Mouse (Mus musculus) adipocyte (in vitro differentiated cells): Measurements from ENCODE around the gene Palld.

Experiments
- DNase-seq: peaks from one replicate; pipeline ENCODE4 v3.0.0-alpha.2; 2016; ENCODE audit warnings: low spot score

Gene Palld

DNA sequence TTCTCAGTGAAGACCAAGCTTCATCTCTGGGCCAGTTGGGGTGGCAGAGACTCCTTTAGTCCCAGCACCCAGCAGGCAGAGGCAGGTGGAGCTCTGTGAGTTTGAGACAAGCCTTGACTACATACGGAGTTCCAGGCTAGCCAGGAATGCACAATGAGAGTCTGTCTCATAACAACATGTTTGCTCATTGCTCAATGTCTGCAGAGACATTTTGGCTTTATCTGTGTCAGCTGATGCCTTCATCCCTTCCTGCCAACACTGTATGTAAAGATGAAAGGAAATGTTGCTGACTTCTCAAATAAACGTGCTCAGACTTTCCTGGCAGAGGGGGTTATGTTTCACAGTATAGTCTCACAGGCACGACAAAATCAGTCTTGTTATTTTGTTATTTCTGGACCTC, 401.6 kb downstream of the Palld start:
- no peak for DNase-seq

DNA sequence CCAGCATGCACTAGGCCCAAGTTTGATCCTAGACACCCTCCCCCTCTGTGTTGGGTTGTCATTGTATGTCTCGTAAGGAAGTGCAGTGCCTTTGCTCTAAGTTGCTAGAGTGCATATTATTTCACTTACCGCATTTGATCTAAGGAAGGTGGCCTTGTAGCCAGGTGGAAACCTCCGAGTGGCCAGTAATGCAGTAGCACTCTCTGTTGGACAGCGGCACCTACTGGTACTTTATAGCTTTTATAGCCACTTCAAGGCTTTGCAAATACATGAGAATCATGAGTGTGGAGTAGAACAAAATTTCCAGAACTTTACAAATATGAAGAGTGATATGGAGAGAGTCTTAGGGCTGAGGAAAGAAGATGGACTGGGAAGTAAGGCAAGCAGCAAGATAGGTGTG, 403.5 kb downstream of the Palld start:
- no peak for DNase-seq

DNA sequence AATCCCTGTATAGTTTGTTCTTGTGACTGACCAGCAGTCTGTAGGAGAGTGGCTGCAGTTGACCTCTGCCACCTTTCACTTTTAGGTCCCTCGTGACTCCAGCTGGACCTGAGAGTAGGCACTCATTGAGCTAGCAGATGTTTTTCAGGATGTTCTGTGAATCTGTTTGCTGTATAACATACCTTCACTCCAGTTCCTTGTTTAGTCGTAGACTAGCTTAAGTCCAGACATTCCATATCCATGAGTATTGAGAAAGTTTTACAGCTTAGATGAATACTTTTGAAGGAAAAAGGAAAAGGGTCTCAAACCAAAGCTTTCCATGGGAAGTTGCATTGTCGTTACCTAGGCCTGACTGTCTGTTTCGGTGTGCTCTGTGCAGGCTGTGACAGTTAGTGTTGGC, 405.4 kb downstream of the Palld start:
- peak; percentile 25 for DNase-seq

DNA sequence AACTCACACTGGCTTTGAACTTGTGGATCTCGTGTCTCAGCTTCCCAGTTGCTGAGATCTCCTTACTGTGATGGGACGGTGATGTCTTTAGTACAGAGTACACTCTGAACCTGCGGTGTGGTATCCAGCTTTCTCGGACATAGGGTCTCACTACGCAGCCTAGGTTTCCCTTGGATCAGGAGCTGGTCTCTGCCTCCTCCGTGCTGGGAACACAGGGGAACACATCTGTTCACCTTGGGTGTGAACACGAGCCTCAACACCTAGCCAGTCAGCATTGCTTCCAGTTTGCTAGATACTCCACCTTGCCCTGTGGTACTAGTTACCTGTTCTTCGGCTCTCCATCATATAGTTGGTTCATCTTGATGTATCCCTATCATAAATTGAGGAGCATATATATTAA, 413.9 kb downstream of the Palld start:
- no peak for DNase-seq

DNA sequence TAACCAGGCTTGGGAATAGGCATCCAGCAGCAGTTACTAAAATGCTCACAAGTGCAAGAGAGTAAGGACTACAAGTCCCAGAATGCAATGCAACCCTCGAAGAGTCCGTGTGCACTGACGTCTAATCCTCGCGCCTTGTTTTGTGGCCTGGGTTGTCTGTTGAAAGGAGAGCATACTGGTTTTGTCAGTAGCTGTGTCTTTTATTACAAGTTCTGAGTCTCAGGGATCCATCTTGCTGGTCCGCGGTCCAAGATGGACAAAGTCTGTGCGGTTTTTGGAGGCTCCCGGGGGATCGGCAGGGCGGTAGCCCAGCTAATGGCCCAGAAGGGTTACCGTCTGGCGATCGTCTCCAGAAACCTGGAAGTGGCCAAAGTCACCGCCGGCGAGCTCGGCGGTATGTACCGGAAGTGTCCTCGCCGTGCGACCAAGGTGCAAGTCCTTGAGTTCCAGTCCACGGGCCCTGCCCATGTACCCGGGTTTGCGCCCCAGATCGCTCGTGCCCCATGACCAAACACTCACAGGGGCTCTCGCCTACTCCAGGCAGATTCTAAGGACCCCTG, 414.8 kb downstream of the Palld start, which contains the start of gene Cbr4:
Gene Cbr4 (plus strand): TSS at position 138 of the 560 bp plus-strand sequence.
- DNase-seq, result peak; percentile 96

DNA sequence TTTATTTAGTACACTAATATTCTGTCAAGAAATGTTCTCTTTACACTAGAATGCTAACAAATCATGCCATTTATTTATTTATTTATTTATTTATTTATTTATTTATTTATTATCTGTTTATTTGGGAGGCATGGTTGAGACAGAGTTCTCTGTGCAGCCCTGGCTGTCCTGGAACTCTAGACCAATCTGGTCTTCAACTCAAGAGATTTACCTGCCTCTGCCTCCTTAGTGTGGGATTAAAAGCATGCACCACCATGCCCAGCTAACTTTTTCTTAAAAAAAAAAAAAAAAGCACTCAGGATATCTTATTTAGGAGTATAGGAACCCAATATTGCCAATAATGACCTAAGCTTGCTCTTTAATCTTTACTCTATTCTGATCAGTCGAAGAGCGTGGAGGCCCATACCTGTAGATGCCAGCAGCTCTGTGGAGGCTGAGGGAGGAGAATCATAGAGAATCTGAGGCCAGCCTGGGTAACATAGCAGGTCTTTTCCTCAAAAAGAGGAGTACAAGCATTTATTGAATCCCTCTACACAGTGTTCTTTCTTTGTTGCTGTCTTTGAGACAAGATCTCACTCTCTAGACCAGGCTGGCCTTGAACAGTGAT, 415.5 kb downstream of the Palld start:
- DNase-seq, result no peak

DNA sequence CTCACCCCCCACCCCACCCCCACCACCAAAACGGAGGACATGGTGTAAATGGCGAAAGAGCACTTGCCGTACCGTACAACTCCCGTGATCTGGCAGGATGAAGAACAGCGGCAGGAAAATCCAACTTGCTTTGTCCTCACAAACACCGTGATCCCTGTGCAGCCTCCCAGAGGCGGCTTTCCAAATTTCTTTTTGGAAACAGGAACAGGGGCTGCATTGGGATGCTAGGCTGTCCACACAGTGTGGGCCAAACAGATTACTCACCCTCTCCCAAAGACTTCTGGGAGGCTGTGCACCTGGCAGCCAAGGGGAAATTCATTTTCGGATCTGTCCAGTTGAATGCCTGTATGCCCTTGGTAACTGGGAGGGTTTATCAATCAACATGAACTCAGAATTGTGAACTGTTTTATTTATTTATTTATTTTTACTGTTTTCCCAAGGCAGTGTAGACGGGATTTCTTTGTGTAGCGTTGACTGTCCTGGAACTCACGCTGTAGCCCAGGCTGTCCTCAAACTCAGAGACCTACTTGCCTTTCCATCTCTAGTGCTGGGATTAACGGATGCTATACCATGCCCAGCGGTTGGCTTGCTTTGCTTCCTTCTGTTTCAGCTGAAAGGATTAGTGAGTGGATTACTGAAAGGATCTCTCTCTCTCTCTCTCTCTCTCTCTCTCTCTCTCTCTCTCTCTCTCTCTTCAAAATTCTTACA, 422.1 kb downstream of the Palld start:
- no peak for DNase-seq

DNA sequence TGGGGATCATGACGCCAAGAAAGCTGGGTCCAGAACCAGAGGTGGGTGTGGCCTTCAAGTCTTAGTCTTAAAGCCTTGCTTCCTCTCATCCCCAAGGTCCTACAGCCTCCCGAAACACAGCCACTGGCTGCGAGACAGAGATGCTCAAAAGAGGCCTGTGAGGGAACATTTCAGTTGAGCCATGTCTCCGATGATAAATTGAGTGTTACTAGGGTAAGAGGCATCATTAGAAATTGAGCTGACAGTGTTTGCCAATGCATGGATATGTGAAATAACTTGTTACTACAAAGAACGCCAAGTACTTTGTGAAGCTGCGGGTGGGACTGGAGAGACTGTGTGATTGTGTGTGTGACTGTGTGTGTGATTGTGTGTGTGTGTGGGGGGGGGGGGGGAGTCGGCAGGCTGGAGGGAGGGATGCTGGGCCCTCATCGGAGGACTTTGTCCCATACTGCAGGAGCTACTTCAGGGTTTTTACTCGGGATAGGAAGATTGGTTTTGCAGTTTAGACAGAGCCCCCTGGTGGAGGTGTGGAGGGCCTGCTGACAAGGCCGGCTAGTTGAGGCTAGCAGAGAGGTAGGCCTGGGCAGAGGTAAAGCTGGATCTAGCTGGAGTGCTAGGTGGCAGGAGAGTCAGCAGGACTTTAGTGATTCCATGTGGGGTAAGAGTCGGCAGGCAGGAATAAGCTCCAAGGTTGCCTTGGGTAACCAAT, 422.8 kb downstream of the Palld start:
- peak; percentile 55 for DNase-seq

DNA sequence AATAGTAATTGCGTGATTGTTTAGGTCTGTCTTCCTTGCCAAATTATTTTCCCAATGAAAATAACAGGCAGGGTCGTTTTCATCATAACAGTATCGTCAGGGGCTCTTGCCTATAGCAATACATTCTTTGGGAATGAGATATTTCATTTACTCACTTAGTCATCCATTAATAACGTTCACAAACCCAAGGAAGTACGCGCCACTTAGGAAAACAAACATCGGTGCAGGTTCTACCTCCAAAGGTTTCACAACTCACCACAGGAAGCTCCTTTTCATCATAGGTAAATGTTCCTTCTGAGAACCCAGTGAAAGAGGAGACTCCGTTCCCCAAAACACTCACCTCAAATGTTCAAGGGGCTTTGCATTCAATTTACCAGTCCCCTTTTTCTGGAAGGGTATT, 423.7 kb downstream of the Palld start:
- DNase-seq, result no peak

DNA sequence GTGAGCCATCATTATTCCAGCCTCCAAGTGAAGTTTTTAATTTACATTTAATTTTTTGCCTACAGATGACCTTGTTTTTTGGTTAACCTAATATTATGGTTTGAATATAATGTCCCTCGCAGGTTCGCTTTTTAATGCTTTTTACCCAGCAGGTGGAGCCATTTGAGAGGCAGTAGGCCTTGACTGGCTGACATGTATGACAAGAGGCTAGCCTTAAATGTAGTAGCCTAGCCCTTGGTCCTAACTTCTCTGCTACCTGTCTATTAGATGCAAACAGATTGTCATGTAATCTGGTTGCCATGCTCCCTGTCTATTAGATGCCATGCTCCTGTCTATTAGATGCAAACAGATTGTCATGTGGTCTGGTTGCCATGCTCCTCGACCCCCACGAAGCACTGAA, 424.3 kb downstream of the Palld start:
- no peak for DNase-seq

DNA sequence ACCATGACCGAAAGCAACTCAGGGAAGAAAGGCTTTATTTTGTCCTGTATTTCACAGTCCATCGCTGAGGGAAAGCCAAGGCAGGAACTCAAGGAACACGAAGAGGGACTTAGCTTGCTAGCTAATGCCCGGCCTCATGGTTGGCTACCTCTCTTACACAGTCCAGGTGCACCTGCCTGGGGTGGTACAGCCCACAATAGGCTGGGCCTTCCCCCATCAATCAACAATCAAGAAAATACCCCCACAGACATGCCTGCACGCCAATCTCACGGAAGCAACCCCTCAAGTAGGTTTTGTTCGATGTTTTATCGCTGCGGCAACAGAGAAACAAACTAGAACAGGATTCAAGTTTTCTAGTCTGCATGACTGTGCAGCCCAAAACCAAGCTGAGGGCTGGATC, 426.3 kb downstream of the Palld start:
- DNase-seq, result no peak

DNA sequence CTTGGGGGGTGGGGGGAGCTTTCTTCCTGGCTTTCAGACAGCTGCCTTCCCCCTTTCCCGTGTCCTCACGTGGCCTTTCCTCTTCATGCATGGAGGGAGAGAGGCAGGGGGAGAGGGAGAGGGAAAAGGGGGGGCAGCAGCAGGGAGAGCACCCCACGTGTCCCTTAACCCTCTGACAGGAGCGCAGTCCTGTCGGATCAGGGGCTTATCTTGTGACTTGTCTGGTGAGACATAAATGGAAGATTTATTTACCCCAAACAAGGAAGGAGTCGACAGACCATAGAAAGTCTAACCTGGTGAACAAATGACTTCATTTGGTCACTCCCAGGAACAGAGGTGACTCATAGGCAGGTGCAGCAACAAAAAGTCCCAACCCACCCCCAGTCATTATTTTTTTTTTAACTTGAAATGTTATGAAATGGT, 427.2 kb downstream of the Palld start:
- no peak for DNase-seq

DNA sequence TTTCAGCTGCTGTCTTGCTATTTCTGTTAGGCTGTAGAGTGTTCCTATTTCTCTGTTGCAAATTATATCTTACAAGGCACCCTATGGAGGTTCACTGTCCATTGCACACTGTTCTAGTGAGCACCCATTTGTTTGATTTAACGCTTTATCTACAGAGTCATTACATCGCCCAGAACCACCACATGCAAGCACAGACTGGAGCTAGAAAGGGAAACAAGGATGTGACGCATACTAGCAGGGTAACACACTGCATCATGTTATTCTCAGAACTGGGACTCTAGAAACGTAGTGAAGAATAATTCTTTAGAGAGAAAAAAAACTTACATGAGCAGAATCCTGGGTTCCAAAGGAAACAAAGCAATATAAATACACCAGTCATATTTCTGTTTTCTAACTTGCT, 432.3 kb downstream of the Palld start:
- DNase-seq, result no peak

DNA sequence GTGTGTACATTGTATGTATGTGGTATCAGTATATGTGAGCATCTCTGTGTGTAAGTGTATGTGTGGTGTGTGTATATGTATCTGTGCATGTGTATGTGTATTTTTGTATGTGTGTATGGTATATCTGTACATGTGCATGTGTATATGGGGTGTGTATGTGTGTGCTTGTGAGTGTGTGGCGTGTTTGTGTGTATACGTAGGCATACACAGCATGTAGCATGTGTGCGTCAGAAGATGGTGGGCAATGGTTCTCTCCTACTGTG, 435.0 kb downstream of the Palld start:
- DNase-seq, result no peak

DNA sequence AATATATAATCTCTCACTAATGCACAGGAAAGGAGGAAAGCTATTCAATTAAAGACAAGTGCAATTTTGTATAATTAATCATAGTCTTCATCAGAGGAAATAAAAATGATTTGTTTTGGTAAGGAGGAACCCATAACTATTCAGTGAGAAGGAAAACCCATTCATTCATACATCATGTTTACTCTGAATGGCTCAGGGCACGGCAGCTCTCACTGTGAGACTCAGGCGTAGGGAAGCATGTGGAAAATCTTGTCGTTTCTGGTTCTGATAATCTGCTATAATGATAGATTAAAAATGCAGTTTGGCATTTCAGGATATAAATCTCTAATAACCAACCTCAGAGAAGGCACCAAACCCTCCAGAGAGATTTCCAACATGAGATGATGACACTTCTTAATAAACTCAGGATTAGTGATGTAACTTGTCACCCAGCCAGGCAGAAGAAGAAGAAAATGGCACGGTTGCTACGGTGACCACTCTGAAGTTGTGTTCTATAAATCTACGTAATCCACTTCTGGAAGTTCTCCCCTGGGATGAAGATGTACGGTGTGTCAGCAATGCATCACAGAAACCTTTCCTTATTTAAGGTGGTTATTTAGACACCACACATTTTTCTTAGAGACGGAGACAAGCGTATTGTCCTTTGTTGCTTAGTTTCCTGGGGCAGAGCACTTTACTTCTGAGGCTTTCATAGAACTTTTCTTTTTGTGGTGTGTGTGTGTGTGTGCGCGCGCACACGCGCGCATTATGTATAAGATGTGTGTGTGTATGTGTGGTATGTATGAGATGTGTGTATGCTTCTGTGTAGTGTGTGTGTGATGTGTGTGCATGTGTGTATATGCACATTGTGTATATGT, 435.6 kb downstream of the Palld start:
- DNase-seq, result no peak

DNA sequence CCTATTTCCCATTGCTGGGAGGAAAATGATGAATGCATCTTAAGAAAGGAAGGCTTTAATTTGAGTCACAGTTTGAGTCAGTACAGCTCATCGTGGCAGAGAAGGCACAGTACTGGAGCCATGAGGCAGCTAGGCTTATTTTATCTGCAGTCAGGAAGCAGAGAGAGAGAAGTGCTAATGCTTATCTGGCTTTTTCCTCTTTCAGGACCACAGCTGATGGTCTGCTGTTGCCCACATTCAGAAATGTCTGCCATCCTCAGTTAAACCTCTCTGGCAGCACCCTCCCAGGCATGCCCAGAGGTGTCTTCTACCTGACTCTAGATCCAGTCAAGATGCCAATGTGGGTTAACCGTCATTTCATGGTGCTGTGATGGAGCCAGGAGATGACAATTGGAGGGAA, 438.1 kb downstream of the Palld start:
- no peak for DNase-seq

DNA sequence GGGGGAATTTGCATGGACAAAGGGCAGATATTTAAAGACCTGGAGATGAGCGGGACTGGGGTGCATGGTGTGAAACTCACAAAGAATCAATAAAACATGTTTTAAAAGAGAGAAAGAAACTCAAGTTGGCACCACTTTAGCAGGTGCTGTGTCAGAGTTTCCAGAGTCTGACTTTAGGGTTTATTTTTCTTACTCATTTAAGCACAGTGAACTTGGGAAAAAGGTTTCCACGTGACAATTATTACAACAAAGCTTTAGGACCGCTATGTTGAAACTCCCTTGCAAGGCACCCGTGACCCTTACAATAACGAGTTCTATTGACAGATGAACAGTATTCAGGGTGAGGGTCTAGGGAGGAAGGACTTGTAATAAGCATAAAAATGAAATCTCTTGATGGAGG, 440.3 kb downstream of the Palld start:
- DNase-seq, result no peak
